Mouse (Mus musculus) kidney, postnatal 10 days (tissue): ENCODE data around the gene Olfr1168.
"Not testable (repeated sequence)": the region's sequence is repeated elsewhere in the genome, so short reads cannot be mapped to it uniquely, and the experiment has no call there.

ENCODE experiments used
- DNase-seq: peaks from one replicate; pipeline ENCODE4 v3.0.0; 2021; ENCODE audit warnings: mixed read lengths

Olfr1168 gene

GRCm38 (mm10) chr2:88181580-88181979 lies at the start of gene Olfr1168:
TSS of gene Olfr1168 (plus strand) at chr2:88181880.
- no peak for DNase-seq

DNA sequence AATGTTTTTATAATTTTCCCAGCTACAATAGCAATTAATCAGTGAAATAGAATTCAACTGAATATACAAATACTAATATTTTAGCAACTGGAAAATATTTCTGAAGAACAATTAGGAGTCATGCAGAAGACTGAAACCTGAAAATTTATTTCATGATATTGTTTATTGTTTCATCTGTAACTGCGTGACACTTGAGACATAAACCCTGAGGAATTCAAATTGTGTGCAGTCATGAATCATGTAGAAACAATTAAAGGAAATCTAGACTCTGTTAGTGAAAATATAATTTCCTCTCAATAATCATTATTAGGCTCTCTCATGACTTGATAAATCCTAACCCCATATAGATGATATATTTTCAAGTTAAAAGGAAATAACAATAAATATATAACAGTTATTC lies 26.6 kb upstream of the Olfr1168 start, which contains the start of gene Olfr1167:
Gene Olfr1167, minus strand, starts transcription at position 101 of the 400 bp plus-strand sequence.
- DNase-seq = not testable (repeated sequence)

DNA sequence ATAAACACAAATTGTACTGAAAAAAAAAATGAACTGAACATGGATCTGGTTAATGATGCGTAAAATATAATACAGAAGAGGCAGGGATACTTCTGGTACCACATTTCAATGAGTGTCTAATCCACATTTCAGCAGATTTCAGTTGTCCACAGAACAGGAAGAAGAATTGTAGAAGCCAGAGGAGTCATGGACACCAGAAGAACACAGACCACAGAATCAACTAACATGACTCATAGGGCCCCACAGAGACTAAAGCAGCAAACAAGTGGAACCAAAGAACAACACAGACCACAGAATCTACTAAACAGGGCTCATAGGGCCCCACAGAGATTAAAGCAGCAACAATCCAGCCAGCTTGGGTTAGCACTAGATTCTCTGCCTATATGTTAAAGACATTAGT lies 39.1 kb downstream of the Olfr1168 start:
- no peak for DNase-seq

GRCm38 (mm10) chr2:88228234-88228633 lies 46.6 kb downstream of the Olfr1168 start, which contains the start of gene Olfr1170:
TSS of gene Olfr1170 (minus strand) at chr2:88228334.
- DNase-seq = no peak
